Mouse (Mus musculus) lung, embryonic 15.5 days (tissue): Measurements from ENCODE around the gene Adam19. TPM values are rescaled to one million over a fixed set of nuclear protein-coding genes. Genes with fewer than 3 reads are reported as not detected.
A peak's percentile ranks its signal among the peaks of the same experiment; 100 is the strongest.
"Not testable (repeated sequence)": the region's sequence is repeated elsewhere in the genome, so short reads cannot be mapped to it uniquely, and the experiment has no call there.

Experiments used
- ATAC-seq: fragments of 200-750 bp; cut with Nextera tagmentation; 2 replicates; pipeline ENCODE4 v1.8.0; 2017; ENCODE audit warnings: moderate number of reproducible peaks, borderline replicate concordance; ENCODE audit not compliant: low FRiP score, low TSS enrichment; ENCODE audit errors: extremely low read depth
- H3K27ac ChIP-seq: fragments of 300-500 bp; sonication (generic); 2 replicates; pipeline ENCODE4 v1.5.1; 2015; ENCODE audit warnings: moderate library complexity, mild to moderate bottlenecking, inconsistent platforms
- H3K27me3 ChIP-seq: fragments of 300-500 bp; sonication (generic); 2 replicates; pipeline ENCODE4 v1.6.1; 2015; ENCODE audit warnings: inconsistent platforms
- H3K36me3 ChIP-seq: fragments of 300-500 bp; sonication (generic); 2 replicates; pipeline ENCODE4 v1.6.1; 2015; ENCODE audit warnings: inconsistent platforms
- H3K4me1 ChIP-seq: fragments of 300-500 bp; sonication (generic); 2 replicates; pipeline ENCODE4 v1.6.1; 2015; ENCODE audit warnings: inconsistent platforms
- H3K4me2 ChIP-seq: fragments of 300-500 bp; sonication (generic); 2 replicates; pipeline ENCODE4 v1.6.1; 2015; ENCODE audit warnings: inconsistent platforms, mild to moderate bottlenecking, moderate library complexity
- H3K4me3 ChIP-seq: fragments of 300-500 bp; sonication (generic); 2 replicates; pipeline ENCODE4 v1.5.1; 2015; ENCODE audit warnings: mild to moderate bottlenecking, inconsistent platforms
- H3K9ac ChIP-seq: fragments of 300-500 bp; sonication (generic); 2 replicates; pipeline ENCODE4 v1.6.1; 2015; ENCODE audit warnings: inconsistent platforms
- H3K9me3 ChIP-seq: fragments of 300-500 bp; sonication (generic); 2 replicates; pipeline ENCODE4 v1.6.1; 2016; ENCODE audit warnings: inconsistent platforms
- WGBS: fragments of 180-500 bp; shearing (Covaris S2); methylation state at CpG from one replicate; pipeline ENCODE4 v1.1.7; 2015; 5-methylcytosine and 5-hydroxymethylcytosine counted together
- polyA plus RNA-seq: library from polyadenylated mRNA; unstranded; fragments of >200 nt; fragmentation: Nextera tagmentation; extraction: Ambion mirVana; gene quantifications from 2 replicates; pipeline ENCODE4 v1.2.1, GENCODE M21; 2015

The Adam19 gene
- polyA plus RNA-seq, 1 experiment from 2014 or later, result 23.4 TPM

- peak within 1 kb of the TSS; percentile 94 for H3K4me2 ChIP-seq
- peak; percentile 42; the same call in 1 of the 2 replicates for ATAC-seq
- 0 out of 2 replicates have a peak, but pooled peaks cover 6% of the 10 kb centered on the region for H3K4me1 ChIP-seq
- H3K9me3 ChIP-seq, result no peaks in the 10 kb centered on the region
- H3K27me3 ChIP-seq, result peaks cover 10% of the 10 kb centered on the region
- H3K27ac ChIP-seq, result no peak within 1 kb of the TSS
- H3K36me3 ChIP-seq, result no peaks in the 10 kb centered on the region
- 1% methylated on average over 40 of the region's 40 CpGs for WGBS
- H3K4me3 ChIP-seq, result peak within 1 kb of the TSS; percentile 53
- peak within 1 kb of the TSS; percentile 43 for H3K9ac ChIP-seq
These were observed 110.2 kb downstream of the Adam19 start, which contains the start of gene Nipal4 for GRCm38 (mm10) chr11:46165866-46166585. Gene Nipal4 (minus strand): TSS chr11:46166508.

DNA sequence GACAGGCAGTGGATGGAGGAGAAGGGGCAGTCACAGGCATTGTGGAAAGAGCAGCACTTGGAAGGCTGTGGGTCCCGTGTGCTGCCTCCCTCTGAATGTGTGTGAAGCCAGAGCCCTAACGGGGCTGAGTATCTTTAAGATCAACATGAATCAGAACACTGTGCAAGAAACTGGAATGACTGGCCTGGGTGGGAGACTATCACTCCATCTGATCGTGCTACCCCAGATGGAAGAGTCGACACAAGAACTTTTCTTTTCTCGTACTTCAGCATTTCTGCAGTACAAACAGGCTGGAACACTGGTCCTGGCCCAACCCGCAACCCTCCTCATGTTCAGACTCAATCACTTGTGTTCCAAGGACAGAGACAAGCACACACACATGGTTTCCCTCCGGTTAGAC is 112.7 kb downstream of the Adam19 start:
- no peaks in the 10 kb centered on the region for H3K36me3 ChIP-seq
- 0 out of 2 replicates have a peak, but pooled peaks cover 6% of the 10 kb centered on the region for H3K4me1 ChIP-seq
- 73% methylated on average over 7 of the region's 7 CpGs for WGBS

GRCm38 (mm10) chr11:46169908-46170307 is 114.1 kb downstream of the Adam19 start:
- H3K36me3 ChIP-seq, result no peaks in the 10 kb centered on the region
- H3K4me1 ChIP-seq, result 0 out of 2 replicates have a peak, but pooled peaks cover 6% of the 10 kb centered on the region
- H3K9ac ChIP-seq, result no peak overlapping the region
- H3K4me2 ChIP-seq, result no peak overlapping the region
- H3K9me3 ChIP-seq, result no peaks in the 10 kb centered on the region
- H3K27me3 ChIP-seq, result peaks cover 4% of the 10 kb centered on the region
- H3K4me3 ChIP-seq, result no peak overlapping the region
- no peak for ATAC-seq
- 74% methylated on average over 3 of the region's 3 CpGs for WGBS
- H3K27ac ChIP-seq, result no peak overlapping the region

More for the DNA sequence above, 112.7 kb downstream of the Adam19 start:
- no peak for ATAC-seq
- no peak overlapping the region for H3K27ac ChIP-seq
- H3K27me3 ChIP-seq, result peaks cover 10% of the 10 kb centered on the region
- H3K9me3 ChIP-seq, result no peaks in the 10 kb centered on the region
- H3K4me3 ChIP-seq, result no peak overlapping the region
- no peak overlapping the region for H3K9ac ChIP-seq
- no peak overlapping the region for H3K4me2 ChIP-seq

DNA sequence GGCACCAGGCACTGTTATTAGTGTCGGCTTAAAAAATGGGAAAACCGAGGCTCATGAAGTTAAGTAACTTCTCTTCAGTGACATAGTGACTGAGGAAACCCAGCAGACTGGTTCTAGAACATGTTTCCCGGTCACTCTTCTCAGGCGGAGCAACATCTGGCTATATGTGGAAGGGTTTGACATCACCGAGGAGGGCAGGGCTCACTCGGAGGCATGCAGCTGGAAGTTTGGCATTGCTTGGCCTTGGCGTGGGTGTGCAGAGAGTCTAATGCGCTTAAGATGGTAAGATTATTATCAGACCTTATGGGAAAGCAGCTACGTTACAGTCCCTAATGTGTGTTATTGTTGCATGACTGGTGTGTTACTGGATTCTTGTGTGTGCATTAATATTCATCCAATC is 116.3 kb downstream of the Adam19 start:
- H3K4me2 ChIP-seq, result no peak overlapping the region
- H3K4me3 ChIP-seq, result no peak overlapping the region
- no peak overlapping the region for H3K9ac ChIP-seq
- no peaks in the 10 kb centered on the region for H3K36me3 ChIP-seq
- no peak overlapping the region for H3K27ac ChIP-seq
- 0 out of 2 replicates have a peak, but pooled peaks cover 2% of the 10 kb centered on the region for H3K27me3 ChIP-seq
- 82% methylated on average over 9 of the region's 9 CpGs for WGBS
- ATAC-seq, result no peak
- no peaks in the 10 kb centered on the region for H3K4me1 ChIP-seq
- H3K9me3 ChIP-seq, result no peaks in the 10 kb centered on the region

DNA sequence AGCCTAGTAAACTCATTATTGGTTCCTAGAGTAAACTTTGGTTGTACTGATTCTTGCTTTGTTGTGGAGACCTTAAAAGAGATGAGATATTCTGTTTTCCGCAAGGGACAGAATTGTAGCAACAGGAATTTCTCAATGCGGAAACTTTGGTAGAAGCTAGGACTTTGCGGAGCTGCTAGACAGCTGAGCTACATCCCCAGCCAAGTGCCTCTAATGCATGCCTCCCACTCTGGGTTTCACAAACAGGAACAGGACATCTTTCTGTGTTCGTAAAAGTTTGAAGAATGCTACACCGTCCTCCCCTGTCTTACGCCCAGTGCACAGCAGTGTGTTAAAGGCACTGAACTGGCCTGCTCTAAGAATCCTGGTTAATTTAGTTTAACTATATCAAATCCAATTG is 120.4 kb downstream of the Adam19 start:
- no peak for ATAC-seq
- H3K27ac ChIP-seq, result no peak overlapping the region
- no peaks in the 10 kb centered on the region for H3K36me3 ChIP-seq
- H3K9me3 ChIP-seq, result no peaks in the 10 kb centered on the region
- no peaks in the 10 kb centered on the region for H3K27me3 ChIP-seq
- no peak overlapping the region for H3K4me3 ChIP-seq
- no peaks in the 10 kb centered on the region for H3K4me1 ChIP-seq
- WGBS, result 85% methylated on average over 6 of the region's 6 CpGs
- no peak overlapping the region for H3K4me2 ChIP-seq
- H3K9ac ChIP-seq, result no peak overlapping the region

- Histone ChIP-seq H3K9me3 (no peaks in the 10 kb centered on the region), H3K4me1 (no peaks in the 10 kb centered on the region), H3K9ac (no peak overlapping the region), H3K27ac (no peak overlapping the region), H3K4me2 (no peak overlapping the region), H3K27me3 (no peaks in the 10 kb centered on the region), H3K36me3 (no peaks in the 10 kb centered on the region), H3K4me3 (no peak overlapping the region)
- no peak for ATAC-seq
- WGBS, result 70% methylated on average over 10 of the region's 10 CpGs
These were observed 121.7 kb downstream of the Adam19 start for GRCm38 (mm10) chr11:46177246-46178043.

GRCm38 (mm10) chr11:46182031-46182430 is 126.2 kb downstream of the Adam19 start:
- H3K36me3 ChIP-seq, H3K27ac ChIP-seq: not testable (repeated sequence)
- WGBS, result 81% methylated on average over 1 of the region's 1 CpGs

GRCm38 (mm10) chr11:46184946-46185345 is 129.2 kb downstream of the Adam19 start:
- H3K4me3 ChIP-seq, result no peak overlapping the region
- no peaks in the 10 kb centered on the region for H3K36me3 ChIP-seq
- WGBS, result 80% methylated on average over 3 of the region's 3 CpGs
- H3K9me3 ChIP-seq, result no peaks in the 10 kb centered on the region
- ATAC-seq, result no peak
- H3K27ac ChIP-seq, result no peak overlapping the region
- H3K4me2 ChIP-seq, result no peak overlapping the region
- H3K4me1 ChIP-seq, result 0 out of 2 replicates have a peak, but pooled peaks cover 2% of the 10 kb centered on the region
- H3K9ac ChIP-seq, result no peak overlapping the region
- no peaks in the 10 kb centered on the region for H3K27me3 ChIP-seq

More at GRCm38 (mm10) chr11:46182031-46182430, 126.2 kb downstream of the Adam19 start:
- not testable (repeated sequence) for ATAC-seq, H3K4me2 ChIP-seq, H3K9me3 ChIP-seq, H3K27me3 ChIP-seq, H3K4me3 ChIP-seq, H3K4me1 ChIP-seq, H3K9ac ChIP-seq

DNA sequence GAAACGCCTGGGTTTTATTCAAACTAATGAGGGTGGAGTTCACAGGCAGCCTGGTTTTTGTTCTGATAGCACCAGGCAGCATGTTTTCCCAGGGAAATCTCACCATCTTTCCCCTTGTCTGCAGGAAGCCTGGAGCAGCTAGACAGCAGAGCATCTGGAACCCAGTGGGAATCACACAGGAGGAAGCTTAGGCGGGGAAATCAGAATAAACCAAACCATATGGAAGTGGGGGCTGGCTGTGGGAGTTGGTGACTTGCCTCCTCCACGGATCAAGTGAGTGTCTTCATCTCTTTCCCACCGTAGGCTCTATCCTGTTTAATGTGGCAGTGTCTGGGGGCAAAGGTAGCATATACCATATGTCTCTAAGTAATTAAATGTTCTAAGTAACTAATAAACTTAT is 129.7 kb downstream of the Adam19 start:
- Histone ChIP-seq H3K27ac (no peak overlapping the region), H3K9ac (no peak overlapping the region), H3K36me3 (no peaks in the 10 kb centered on the region), H3K9me3 (no peaks in the 10 kb centered on the region), H3K4me3 (no peak overlapping the region), H3K4me2 (no peak overlapping the region), H3K27me3 (no peaks in the 10 kb centered on the region), H3K4me1 (0 out of 2 replicates have a peak, but pooled peaks cover 2% of the 10 kb centered on the region)
- ATAC-seq, result no peak
- WGBS, result 25% methylated on average over 4 of the region's 4 CpGs

DNA sequence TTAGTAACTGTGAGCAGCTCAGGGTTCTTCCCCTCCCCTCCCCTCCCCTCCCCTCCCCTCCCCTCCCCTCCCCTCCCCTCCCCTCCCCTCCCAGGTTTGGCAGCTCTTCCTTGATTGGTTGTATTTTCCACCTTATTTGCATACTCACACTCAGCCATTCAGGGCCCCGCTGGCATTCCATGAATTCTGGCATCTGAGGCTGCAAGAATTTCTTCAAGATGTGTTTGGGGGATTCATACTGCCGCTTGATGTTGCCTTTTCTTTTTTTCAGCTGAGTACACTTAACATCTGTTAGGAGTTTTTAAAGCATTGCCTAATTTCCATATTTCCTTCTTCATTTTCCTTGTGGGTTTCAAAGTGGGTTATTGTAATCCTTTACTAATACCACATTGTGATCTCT is 132.5 kb downstream of the Adam19 start:
- Histone ChIP-seq H3K4me1 (0 out of 2 replicates have a peak, but pooled peaks cover 2% of the 10 kb centered on the region), H3K36me3 (no peaks in the 10 kb centered on the region), H3K9me3 (no peaks in the 10 kb centered on the region), H3K27ac (no peak overlapping the region), H3K9ac (no peak overlapping the region), H3K27me3 (no peaks in the 10 kb centered on the region), H3K4me2 (no peak overlapping the region), H3K4me3 (no peak overlapping the region)
- 52% methylated on average over 2 of the region's 2 CpGs for WGBS
- no peak for ATAC-seq

- Histone ChIP-seq H3K36me3 (no peaks in the 10 kb centered on the region), H3K4me2 (no peak overlapping the region), H3K27ac (no peak overlapping the region), H3K9ac (no peak overlapping the region), H3K27me3 (no peaks in the 10 kb centered on the region), H3K9me3 (no peaks in the 10 kb centered on the region), H3K4me1 (no peaks in the 10 kb centered on the region), H3K4me3 (no peak overlapping the region)
- no peak for ATAC-seq
- WGBS, result 55% methylated on average over 4 of the region's 4 CpGs
These were observed 138.4 kb downstream of the Adam19 start for GRCm38 (mm10) chr11:46194175-46194574.
